Mouse (Mus musculus) 3134 (cell line): ENCODE data around the gene B3gnt8.

ENCODE experiments used
- DNase-seq: peaks from one replicate; pipeline ENCODE4 v3.0.0-alpha.2; 2011; ENCODE audit warnings: low spot score; ENCODE audit not compliant: insufficient read length; ENCODE audit errors: extremely low read depth

Gene B3gnt8

GRCm38 (mm10) chr7:25684659-25685058 is 58.2 kb downstream of the B3gnt8 start:
- no peak for DNase-seq
